Mouse (Mus musculus) MEL (cell line): ENCODE results near the gene Ace3. TPM values are rescaled to one million over a fixed set of nuclear protein-coding genes. Genes with fewer than 3 reads are reported as not detected.
A peak's percentile ranks its signal among the peaks of the same experiment; 100 is the strongest.

ENCODE experiments used
- DNase-seq: peaks from one replicate; pipeline ENCODE4 v3.0.0; 2011; ENCODE audit warnings: low read depth, low spot score
- H3K27ac ChIP-seq: 2 replicates; pipeline ENCODE4 v1.5.1; 2012; ENCODE audit warnings: low read depth, mild to moderate bottlenecking, control low read depth, low read length, moderate library complexity; ENCODE audit not compliant: control insufficient read depth
- H3K27me3 ChIP-seq, 2 experiments: fragments of 150-350 bp in 1 of 2; sonication (generic) in 1 of 2; 2 replicates each; pipeline ENCODE4 v1.6.1; 2012; ENCODE audit warnings: low read length in 2 of 2, mild to moderate bottlenecking in 2 of 2, improper control_type of control experiment in 1 of 2, moderate library complexity in 1 of 2; ENCODE audit not compliant: insufficient read depth in 2 of 2, control insufficient read depth in 1 of 2
- H3K36me3 ChIP-seq, 2 experiments: 2 replicates each; pipeline ENCODE4 v1.6.1; 2012 to 2014; ENCODE audit warnings: low read length in 2 of 2, improper control_type of control experiment in 1 of 2, inconsistent platforms in 1 of 2, mild to moderate bottlenecking in 1 of 2; ENCODE audit not compliant: insufficient read depth in 2 of 2, control insufficient read depth in 1 of 2
- H3K4me1 ChIP-seq, 2 experiments: fragments of 150-350 bp in 1 of 2; sonication (generic) in 1 of 2; 2 replicates each; pipeline ENCODE4 v1.6.1; 2012; ENCODE audit warnings: low read length in 2 of 2, improper control_type of control experiment in 1 of 2, mild to moderate bottlenecking in 1 of 2; ENCODE audit not compliant: insufficient read depth in 2 of 2, control insufficient read depth in 1 of 2
- H3K4me3 ChIP-seq, 2 experiments: fragments of 150-350 bp in 1 of 2; sonication (generic) in 1 of 2; 2 replicates each; pipeline ENCODE4 v1.5.1; 2012; ENCODE audit warnings: low read depth in 2 of 2, low read length in 2 of 2, mild to moderate bottlenecking in 2 of 2, moderate library complexity in 2 of 2, control low read depth in 1 of 2, improper control_type of control experiment in 1 of 2; ENCODE audit not compliant: control insufficient read depth in 1 of 2, insufficient read depth in 1 of 2
- H3K79me2 ChIP-seq: 2 replicates; pipeline ENCODE4 v1.6.1; 2012; ENCODE audit warnings: mild to moderate bottlenecking, low read length, moderate library complexity; ENCODE audit not compliant: control insufficient read depth, poor library complexity, insufficient read depth
- H3K9ac ChIP-seq: 2 replicates; pipeline ENCODE4 v1.6.1; 2012; ENCODE audit warnings: low read depth, mild to moderate bottlenecking, control low read depth, low read length, moderate library complexity; ENCODE audit not compliant: control insufficient read depth, poor library complexity, severe bottlenecking
- H3K9me3 ChIP-seq: fragments of 150-350 bp; sonication (generic); replicated peaks from 2 replicates; pipeline ENCODE4 v1.6.1; 2012; ENCODE audit warnings: mild to moderate bottlenecking, low read length, improper control_type of control experiment, moderate library complexity; ENCODE audit not compliant: insufficient read depth
- BHLHE40 ChIP-seq: IDR thresholded peaks from 2 replicates; pipeline ENCODE4 v1.6.1; 2012; ENCODE audit warnings: low read depth, mild to moderate bottlenecking, inconsistent platforms, low read length, improper control_type of control experiment, borderline replicate concordance
- CHD1 ChIP-seq: IDR thresholded peaks from 2 replicates; pipeline ENCODE4 v1.6.1; 2012; ENCODE audit warnings: low read depth, mild to moderate bottlenecking, inconsistent platforms, low read length, improper control_type of control experiment
- CTCF ChIP-seq, 3 experiments: IDR thresholded peaks in 2 of 3; conservative IDR thresholded peaks in 1 of 3; 2 replicates each; pipeline ENCODE4 v1.5.1; 2011 to 2012; ENCODE audit warnings: low read length in 3 of 3, low read depth in 2 of 3, mild to moderate bottlenecking in 2 of 3, improper control_type of control experiment in 1 of 3, inconsistent platforms in 1 of 3, mixed read lengths in 1 of 3, moderate library complexity in 1 of 3; ENCODE audit not compliant: control insufficient read depth in 1 of 3, insufficient read depth in 1 of 3, poor library complexity in 1 of 3, severe bottlenecking in 1 of 3
- ELF1 ChIP-seq: IDR thresholded peaks from 2 replicates; pipeline ENCODE4 v1.6.1; 2014; ENCODE audit warnings: low read depth, mild to moderate bottlenecking, inconsistent platforms, low read length, improper control_type of control experiment, moderate library complexity
- EP300 ChIP-seq, 2 experiments: IDR thresholded peaks; 2 replicates each; pipeline ENCODE4 v1.6.1; 2011; ENCODE audit warnings: improper control_type of control experiment in 2 of 2, low read length in 2 of 2, low read depth in 1 of 2, mild to moderate bottlenecking in 1 of 2
- ETS1 ChIP-seq: IDR thresholded peaks from 2 replicates; pipeline ENCODE4 v1.6.1; 2012; ENCODE audit warnings: low read depth, mild to moderate bottlenecking, inconsistent platforms, low read length, improper control_type of control experiment, moderate library complexity
- GABPA ChIP-seq: IDR thresholded peaks from 2 replicates; pipeline ENCODE4 v1.6.1; 2012; ENCODE audit warnings: low read depth, mild to moderate bottlenecking, inconsistent platforms, low read length, improper control_type of control experiment, moderate library complexity
- GATA1 ChIP-seq: IDR thresholded peaks from 2 replicates; pipeline ENCODE4 v1.6.1; 2011; ENCODE audit warnings: low read depth, low read length, improper control_type of control experiment
- KAT2A ChIP-seq: conservative IDR thresholded peaks from 2 replicates; pipeline ENCODE4 v1.6.1; 2012; ENCODE audit warnings: low read depth, low read length, improper control_type of control experiment, inconsistent platforms
- MAX ChIP-seq: IDR thresholded peaks from 2 replicates; pipeline ENCODE4 v1.6.1; 2011; ENCODE audit warnings: low read length, improper control_type of control experiment
- MAZ ChIP-seq: IDR thresholded peaks from 2 replicates; pipeline ENCODE4 v1.6.1; 2012; ENCODE audit warnings: low read depth, mild to moderate bottlenecking, inconsistent platforms, low read length, improper control_type of control experiment
- MEF2A ChIP-seq: IDR thresholded peaks from 2 replicates; pipeline ENCODE4 v1.6.1; 2014; ENCODE audit warnings: low read depth, mild to moderate bottlenecking, inconsistent platforms, low read length, improper control_type of control experiment; ENCODE audit not compliant: poor library complexity, insufficient replicate concordance, severe bottlenecking; ENCODE audit errors: extremely low read depth
- MXI1 ChIP-seq: IDR thresholded peaks from 2 replicates; pipeline ENCODE4 v1.6.1; 2011; ENCODE audit warnings: mild to moderate bottlenecking, low read depth, low read length, improper control_type of control experiment
- MYB ChIP-seq: IDR thresholded peaks from 2 replicates; pipeline ENCODE4 v1.6.1; 2011; ENCODE audit warnings: mild to moderate bottlenecking, low read depth, low read length, improper control_type of control experiment
- MYC ChIP-seq: IDR thresholded peaks from 2 replicates; pipeline ENCODE4 v1.6.1; 2011; ENCODE audit warnings: low read depth, mild to moderate bottlenecking, low read length, improper control_type of control experiment, moderate library complexity
- POLR2A ChIP-seq, 2 experiments: IDR thresholded peaks; 2 replicates each; pipeline ENCODE4 v1.6.1; 2011 to 2012; ENCODE audit warnings: low read length in 2 of 2, mild to moderate bottlenecking in 2 of 2, control low read depth in 1 of 2, improper control_type of control experiment in 1 of 2, low read depth in 1 of 2, moderate library complexity in 1 of 2; ENCODE audit not compliant: control insufficient read depth in 1 of 2, insufficient read depth in 1 of 2, poor library complexity in 1 of 2
- POLR2AphosphoS2 ChIP-seq: IDR thresholded peaks from 2 replicates; pipeline ENCODE4 v1.6.1; 2011; ENCODE audit warnings: low read length, improper control_type of control experiment
- POLR2AphosphoS5 ChIP-seq: IDR thresholded peaks from 2 replicates; pipeline ENCODE4 v1.6.1; 2012; ENCODE audit warnings: low read depth, borderline replicate concordance, mild to moderate bottlenecking, inconsistent platforms, low read length, moderate library complexity, mixed read lengths
- RAD21 ChIP-seq: IDR thresholded peaks from 2 replicates; pipeline ENCODE4 v1.6.1; 2011; ENCODE audit warnings: mild to moderate bottlenecking, low read depth, low read length, improper control_type of control experiment
- RCOR1 ChIP-seq: IDR thresholded peaks from 2 replicates; pipeline ENCODE4 v1.6.1; 2012; ENCODE audit warnings: low read depth, mild to moderate bottlenecking, inconsistent platforms, low read length, improper control_type of control experiment
- SIN3A ChIP-seq: IDR thresholded peaks from 2 replicates; pipeline ENCODE4 v1.6.1; 2012; ENCODE audit warnings: low read length, improper control_type of control experiment, inconsistent platforms
- SMC3 ChIP-seq: IDR thresholded peaks from 2 replicates; pipeline ENCODE4 v1.6.1; 2011; ENCODE audit warnings: low read depth, low read length, improper control_type of control experiment
- TAL1 ChIP-seq: IDR thresholded peaks from 2 replicates; pipeline ENCODE4 v1.6.1; 2012; ENCODE audit warnings: mild to moderate bottlenecking, inconsistent platforms, low read length, moderate library complexity, mixed read lengths
- TCF12 ChIP-seq: IDR thresholded peaks from 2 replicates; pipeline ENCODE4 v1.6.1; 2014; ENCODE audit warnings: low read depth, mild to moderate bottlenecking, inconsistent platforms, low read length, improper control_type of control experiment, moderate library complexity
- UBTF ChIP-seq: IDR thresholded peaks from 2 replicates; pipeline ENCODE4 v1.6.1; 2012; ENCODE audit warnings: low read depth, mild to moderate bottlenecking, inconsistent platforms, low read length, improper control_type of control experiment, moderate library complexity, borderline replicate concordance; ENCODE audit not compliant: insufficient read depth
- USF1 ChIP-seq: IDR thresholded peaks from 2 replicates; pipeline ENCODE4 v1.6.1; 2014; ENCODE audit warnings: low read depth, mild to moderate bottlenecking, inconsistent platforms, low read length, improper control_type of control experiment, moderate library complexity
- USF2 ChIP-seq, 2 experiments: IDR thresholded peaks; 2 replicates each; pipeline ENCODE4 v1.6.1; 2011 to 2012; ENCODE audit warnings: improper control_type of control experiment in 2 of 2, low read length in 2 of 2, borderline replicate concordance in 1 of 2, inconsistent platforms in 1 of 2, low read depth in 1 of 2, mild to moderate bottlenecking in 1 of 2; ENCODE audit not compliant: insufficient read depth in 1 of 2
- ZC3H11A ChIP-seq: IDR thresholded peaks from 2 replicates; pipeline ENCODE4 v1.6.1; 2012; ENCODE audit warnings: low read depth, mild to moderate bottlenecking, inconsistent platforms, low read length, improper control_type of control experiment
- ZKSCAN1 ChIP-seq: IDR thresholded peaks from 2 replicates; pipeline ENCODE4 v1.6.1; 2012; ENCODE audit warnings: low read depth, mild to moderate bottlenecking, inconsistent platforms, low read length, improper control_type of control experiment, moderate library complexity
- ZNF384 ChIP-seq: IDR thresholded peaks from 2 replicates; pipeline ENCODE4 v1.6.1; 2012; ENCODE audit warnings: low read depth, mild to moderate bottlenecking, inconsistent platforms, low read length, improper control_type of control experiment
- polyA plus RNA-seq, 2 experiments: library from polyadenylated mRNA; stranded (reverse) in 1 of 2; unstranded in 1 of 2; fragments of >175 nt in 1 of 2; fragments of >200 nt in 1 of 2; gene quantifications; 2 replicates each; pipeline versions ENCODE4 v1.2.1 to v1.2.4; 2012; ENCODE audit warnings: low replicate concordance in 2 of 2, low read depth in 1 of 2; ENCODE audit not compliant: insufficient read length in 2 of 2, insufficient read depth in 1 of 2, missing spikeins in 1 of 2
- total RNA-seq: library from RNA; depleted of rRNA; stranded (reverse); fragments of 300-350 nt; gene quantifications from 2 replicates; pipeline ENCODE4 v1.2.3, GENCODE M21; 2012

Gene Ace3
- total and polyA plus RNA-seq, 3 experiments: not detected

- 0 out of 4 replicates have a peak, but pooled peaks cover 0 to 2% of the 10 kb centered on the region in 2 experiments for H3K36me3 ChIP-seq
- H3K4me1 ChIP-seq: peaks cover 2 to 12% of the 10 kb centered on the region in 2 experiments; a peak in 3 of 4 replicates
- peak in 1 of 2 experiments; percentile 49; a peak in 1 of 4 replicates for TF ChIP-seq EP300 (IDR thresholded peaks at IDR 0.05; ENCODE audit: low read depth in 1 of 2, low read length in 2 of 2)
- no peak for TF ChIP-seq RCOR1
- TF ChIP-seq SMC3: no peak
- TF ChIP-seq ELF1: 0 out of 2 replicates have a peak, but pooled peaks have one; percentile 24
- TF ChIP-seq MAZ: no peak
- TF ChIP-seq USF2 (IDR thresholded peaks at IDR 0.05; ENCODE audit: borderline replicate concordance in 1 of 2, insufficient read depth in 1 of 2, low read depth in 1 of 2, low read length in 2 of 2): no peak
- TF ChIP-seq SIN3A: no peak
- TF ChIP-seq POLR2AphosphoS5: no peak
- TF ChIP-seq ZKSCAN1: no peak
- TF ChIP-seq ZNF384: no peak
- 0 out of 2 replicates have a peak, but pooled peaks have one; percentile 26 for TF ChIP-seq MAX
- no peak for TF ChIP-seq MYC
- no peak for TF ChIP-seq MXI1
- TF ChIP-seq MEF2A: no peak
- TF ChIP-seq RAD21: no peak
- TF ChIP-seq TAL1: peak; percentile 30; the same call in 1 of the 2 replicates
- TF ChIP-seq BHLHE40: no peak
- no peak for TF ChIP-seq ZC3H11A
- TF ChIP-seq USF1: peak; percentile 29; the same call in 1 of the 2 replicates
- no peak for TF ChIP-seq GABPA
- TF ChIP-seq TCF12: no peak
- 0 out of 2 replicates have a peak, but pooled peaks have one; percentile 26 for TF ChIP-seq GATA1
- TF ChIP-seq MYB: no peak
- TF ChIP-seq CTCF (IDR thresholded peaks at IDR 0.05 in 2 of 3, conservative IDR thresholded peaks at IDR 0.05 in 1 of 3; ENCODE audit: control insufficient read depth in 1 of 3, insufficient read depth in 1 of 3, low read depth in 2 of 3, low read length in 3 of 3, poor library complexity in 1 of 3, severe bottlenecking in 1 of 3): no peak
- TF ChIP-seq POLR2AphosphoS2: no peak
- TF ChIP-seq POLR2A (IDR thresholded peaks at IDR 0.05; ENCODE audit: control insufficient read depth in 1 of 2, insufficient read depth in 1 of 2, low read depth in 1 of 2, low read length in 2 of 2, poor library complexity in 1 of 2): no peak
- TF ChIP-seq CHD1: no peak
- no peak for TF ChIP-seq UBTF
- no peak for TF ChIP-seq KAT2A
- TF ChIP-seq ETS1: peak; percentile 18; the same call in 1 of the 2 replicates
- TF ChIP-seq, all 39 proteins: peak for 7
- no peaks in the 10 kb centered on the region for H3K79me2 ChIP-seq
- H3K9me3 ChIP-seq: no peaks in the 10 kb centered on the region
- H3K27ac ChIP-seq: no peak overlapping the region
- H3K4me3 ChIP-seq: no peak overlapping the region
- no peak overlapping the region for H3K9ac ChIP-seq
- DNase-seq: peak; percentile 31
- peaks cover 0 to 2% of the 10 kb centered on the region in 2 experiments; a peak in 1 of 4 replicates for H3K27me3 ChIP-seq
These were observed 35.1 kb upstream of the Ace3 start for GRCm38 (mm10) chr11:105959355-105959754.
